Mouse (Mus musculus) erythroblast, embryonic 14.5 days (primary cell): ENCODE data around the gene Nfe2l3. TPM values are rescaled to one million over a fixed set of nuclear protein-coding genes. Genes with fewer than 3 reads are reported as not detected.

Experiments used
- H3K27me3 ChIP-seq: 2 replicates; pipeline ENCODE4 v1.6.1; 2012; ENCODE audit warnings: inconsistent platforms; ENCODE audit not compliant: control insufficient read depth
- H3K36me3 ChIP-seq: 2 replicates; pipeline ENCODE4 v1.6.1; 2012; ENCODE audit warnings: mild to moderate bottlenecking, inconsistent platforms; ENCODE audit not compliant: control insufficient read depth
- H3K4me1 ChIP-seq: 2 replicates; pipeline ENCODE4 v1.6.1; 2012; ENCODE audit warnings: inconsistent platforms; ENCODE audit not compliant: control insufficient read depth
- H3K4me3 ChIP-seq: replicated peaks from 2 replicates; pipeline ENCODE3; 2012; ENCODE audit warnings: moderate library complexity, mild to moderate bottlenecking, inconsistent platforms
- H3K9me3 ChIP-seq: 2 replicates; pipeline ENCODE4 v1.6.1; 2012; ENCODE audit warnings: low read length, inconsistent platforms, mixed read lengths; ENCODE audit not compliant: control insufficient read depth
- GATA1 ChIP-seq: IDR thresholded peaks from 2 replicates; pipeline ENCODE4 v1.6.1; 2012; ENCODE audit warnings: low read length, inconsistent platforms, mixed read lengths
- TAL1 ChIP-seq: IDR thresholded peaks from 3 replicates; pipeline ENCODE4 v1.6.1; 2012; ENCODE audit warnings: low read length, inconsistent platforms, mixed read lengths
- polyA plus RNA-seq: library from polyadenylated mRNA; stranded (reverse); fragments of >175 nt; gene quantifications from 2 replicates; pipeline ENCODE4 v1.2.3, GENCODE M21; 2012

Gene Nfe2l3
- polyA plus RNA-seq, 1 experiment, result not detected

- H3K4me1 ChIP-seq, result no peaks in the 10 kb centered on the region
- TF ChIP-seq TAL1 (no peak), GATA1 (no peak)
- no peaks in the 10 kb centered on the region for H3K9me3 ChIP-seq
- no peak overlapping the region for H3K4me3 ChIP-seq
- peaks cover 49% of the 10 kb centered on the region for H3K27me3 ChIP-seq
- no peaks in the 10 kb centered on the region for H3K36me3 ChIP-seq
Observed at GRCm38 (mm10) chr6:51438826-51439330, 6.4 kb downstream of the Nfe2l3 start.

- H3K9me3 ChIP-seq, result no peaks in the 10 kb centered on the region
- H3K36me3 ChIP-seq, result no peaks in the 10 kb centered on the region
- H3K4me1 ChIP-seq, result no peaks in the 10 kb centered on the region
- H3K4me3 ChIP-seq, result no peak overlapping the region
- TF ChIP-seq GATA1 (no peak), TAL1 (no peak)
- peaks cover 22% of the 10 kb centered on the region for H3K27me3 ChIP-seq
Observed at GRCm38 (mm10) chr6:51442191-51442835, 9.8 kb downstream of the Nfe2l3 start.

DNA sequence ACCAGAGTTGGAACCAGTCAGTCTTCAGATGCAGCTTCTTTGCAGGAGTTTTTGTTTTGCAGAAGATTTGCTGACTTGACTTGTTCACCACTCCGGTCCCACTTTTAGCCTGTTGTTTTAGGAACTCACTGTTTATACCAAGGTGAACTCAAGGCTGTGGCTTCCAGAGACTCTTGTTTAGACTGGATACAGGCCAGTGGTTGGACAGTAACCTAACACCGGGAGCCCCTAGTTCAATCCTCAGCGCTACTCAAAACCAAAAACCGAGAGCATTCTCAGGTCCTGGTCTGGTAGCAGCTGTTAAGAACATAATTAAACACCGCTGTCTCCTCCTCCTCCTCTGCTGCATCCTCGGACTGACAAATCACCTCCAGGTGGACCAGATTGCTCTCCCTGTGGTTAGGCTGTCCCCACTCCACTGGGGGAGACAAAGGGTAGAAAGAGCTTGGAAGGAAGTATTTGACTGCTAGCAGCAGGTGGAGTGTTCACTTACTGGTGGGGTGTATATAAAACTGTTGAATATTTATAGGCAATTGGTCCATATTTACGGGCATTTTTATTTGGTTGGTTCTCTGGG lies 20.5 kb downstream of the Nfe2l3 start:
- Histone ChIP-seq H3K27me3 (peaks cover 6% of the 10 kb centered on the region), H3K4me1 (peaks cover 3% of the 10 kb centered on the region), H3K9me3 (no peaks in the 10 kb centered on the region), H3K4me3 (no peak overlapping the region), H3K36me3 (peaks cover 13% of the 10 kb centered on the region)
- no peak for TF ChIP-seq GATA1
- TF ChIP-seq TAL1, result no peak

- Histone ChIP-seq H3K27me3 (peaks cover 3% of the 10 kb centered on the region), H3K9me3 (no peaks in the 10 kb centered on the region)
- TF ChIP-seq GATA1 (no peak), TAL1 (no peak)
Observed at GRCm38 (mm10) chr6:51454949-51455348, 22.5 kb downstream of the Nfe2l3 start.

DNA sequence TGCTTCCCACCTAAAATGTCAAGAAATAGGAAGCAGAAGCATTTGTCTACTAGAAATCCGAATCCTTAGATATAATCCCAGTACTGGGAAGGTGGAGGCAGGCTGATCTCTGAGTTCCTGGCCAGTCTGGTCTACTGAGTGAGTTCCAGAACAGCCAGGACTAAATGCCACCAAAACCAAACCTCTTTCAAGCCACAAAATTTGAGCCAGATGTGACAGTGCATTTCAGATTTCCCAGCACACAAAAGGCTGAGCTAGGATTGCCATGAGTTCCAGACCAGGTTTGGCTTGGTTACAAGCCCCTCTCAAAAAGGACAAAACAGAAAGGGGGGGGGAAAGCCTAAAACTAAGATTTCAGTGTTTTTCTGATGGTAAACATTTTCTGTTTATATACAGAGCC lies 23.7 kb downstream of the Nfe2l3 start:
- H3K4me3 ChIP-seq, result no peak overlapping the region
- no peak for TF ChIP-seq TAL1
- TF ChIP-seq GATA1, result no peak
- H3K36me3 ChIP-seq, result peaks cover 44% of the 10 kb centered on the region
- peaks cover 6% of the 10 kb centered on the region for H3K4me1 ChIP-seq
- no peaks in the 10 kb centered on the region; the same call in 1 of the 2 replicates for H3K27me3 ChIP-seq
- no peaks in the 10 kb centered on the region for H3K9me3 ChIP-seq

More at GRCm38 (mm10) chr6:51454949-51455348, 22.5 kb downstream of the Nfe2l3 start:
- Histone ChIP-seq H3K4me1 (peaks cover 6% of the 10 kb centered on the region), H3K36me3 (peaks cover 32% of the 10 kb centered on the region), H3K4me3 (no peak overlapping the region)

DNA sequence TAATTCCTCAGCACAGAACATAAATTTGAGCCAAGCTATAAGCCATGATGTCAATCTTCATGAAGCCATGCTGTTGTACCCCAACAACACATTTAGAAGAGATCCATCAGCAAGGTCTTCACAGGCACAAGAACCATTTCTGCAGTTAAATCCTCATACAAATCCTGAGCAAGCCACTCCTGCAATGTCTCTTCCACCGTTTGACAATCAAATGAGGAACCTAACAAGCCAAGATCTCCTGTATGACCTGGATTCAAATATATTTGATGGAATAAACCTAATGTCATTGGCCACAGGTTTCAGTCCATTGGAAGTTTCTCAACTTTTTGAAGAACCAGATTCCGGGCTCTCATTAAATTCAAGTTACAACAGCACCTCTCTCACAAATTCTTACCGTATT lies 24.8 kb downstream of the Nfe2l3 start:
- Histone ChIP-seq H3K4me3 (no peak overlapping the region), H3K36me3 (peaks cover 55% of the 10 kb centered on the region), H3K27me3 (no peaks in the 10 kb centered on the region; the same call in 1 of the 2 replicates), H3K4me1 (peaks cover 9% of the 10 kb centered on the region), H3K9me3 (no peaks in the 10 kb centered on the region)
- TF ChIP-seq GATA1, result no peak
- no peak for TF ChIP-seq TAL1

- H3K36me3 ChIP-seq, result peaks cover 61% of the 10 kb centered on the region
- no peak for TF ChIP-seq GATA1
- no peak for TF ChIP-seq TAL1
- H3K27me3 ChIP-seq, result no peaks in the 10 kb centered on the region; the same call in 1 of the 2 replicates
- H3K9me3 ChIP-seq, result no peaks in the 10 kb centered on the region
- peaks cover 9% of the 10 kb centered on the region for H3K4me1 ChIP-seq
- no peak overlapping the region for H3K4me3 ChIP-seq
Observed at GRCm38 (mm10) chr6:51457770-51458387, 25.4 kb downstream of the Nfe2l3 start.

GRCm38 (mm10) chr6:51458925-51459312 lies 26.4 kb downstream of the Nfe2l3 start:
- Histone ChIP-seq H3K4me3 (no peak overlapping the region), H3K27me3 (no peaks in the 10 kb centered on the region; the same call in 1 of the 2 replicates), H3K36me3 (peaks cover 71% of the 10 kb centered on the region), H3K9me3 (no peaks in the 10 kb centered on the region), H3K4me1 (peaks cover 13% of the 10 kb centered on the region)
- TF ChIP-seq GATA1, result no peak

DNA sequence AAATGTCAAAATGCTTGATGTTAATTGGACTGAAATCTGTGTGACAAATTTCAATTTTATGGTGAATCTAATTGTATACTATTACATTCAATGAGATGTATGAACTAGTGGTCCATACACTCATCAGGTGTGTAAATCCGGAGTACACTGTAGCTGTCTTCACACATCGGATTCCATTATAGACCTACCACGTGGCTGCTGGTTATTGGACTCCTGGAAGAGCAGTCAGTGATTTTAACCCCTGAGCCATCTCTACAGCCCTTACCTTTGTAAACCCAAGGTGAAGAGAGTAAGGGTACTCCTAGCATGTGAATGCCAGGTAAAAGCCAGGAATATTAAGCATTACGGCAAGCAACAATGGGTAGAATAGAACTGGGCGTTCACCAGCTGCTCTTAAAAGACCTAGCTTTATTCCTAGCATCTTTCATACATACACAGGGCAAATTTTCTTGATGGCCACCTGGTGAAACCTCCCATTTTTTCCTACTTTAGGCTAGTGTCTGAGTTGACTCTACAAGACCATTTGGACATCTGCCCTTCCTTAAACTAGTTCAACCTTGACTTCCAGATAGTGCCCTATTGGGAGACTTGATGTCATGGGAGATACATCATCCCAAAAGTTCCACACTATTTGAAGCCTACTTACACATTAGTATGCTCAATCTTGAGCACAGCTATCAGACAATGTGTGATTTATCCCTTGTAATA lies 27.0 kb downstream of the Nfe2l3 start:
- no peak overlapping the region for H3K4me3 ChIP-seq
- H3K9me3 ChIP-seq, result no peaks in the 10 kb centered on the region
- TF ChIP-seq TAL1 (no peak), GATA1 (no peak)
- H3K36me3 ChIP-seq, result peaks cover 77% of the 10 kb centered on the region
- no peaks in the 10 kb centered on the region for H3K27me3 ChIP-seq
- H3K4me1 ChIP-seq, result peaks cover 14% of the 10 kb centered on the region
